Mouse (Mus musculus) ovary, postnatal 36 days (tissue): ENCODE measurements around the gene Tagln2.

Experiments
- DNase-seq: peaks from one replicate; pipeline ENCODE4 v3.0.0; 2022; ENCODE audit warnings: low spot score, mixed read lengths

The Tagln2 gene

DNA sequence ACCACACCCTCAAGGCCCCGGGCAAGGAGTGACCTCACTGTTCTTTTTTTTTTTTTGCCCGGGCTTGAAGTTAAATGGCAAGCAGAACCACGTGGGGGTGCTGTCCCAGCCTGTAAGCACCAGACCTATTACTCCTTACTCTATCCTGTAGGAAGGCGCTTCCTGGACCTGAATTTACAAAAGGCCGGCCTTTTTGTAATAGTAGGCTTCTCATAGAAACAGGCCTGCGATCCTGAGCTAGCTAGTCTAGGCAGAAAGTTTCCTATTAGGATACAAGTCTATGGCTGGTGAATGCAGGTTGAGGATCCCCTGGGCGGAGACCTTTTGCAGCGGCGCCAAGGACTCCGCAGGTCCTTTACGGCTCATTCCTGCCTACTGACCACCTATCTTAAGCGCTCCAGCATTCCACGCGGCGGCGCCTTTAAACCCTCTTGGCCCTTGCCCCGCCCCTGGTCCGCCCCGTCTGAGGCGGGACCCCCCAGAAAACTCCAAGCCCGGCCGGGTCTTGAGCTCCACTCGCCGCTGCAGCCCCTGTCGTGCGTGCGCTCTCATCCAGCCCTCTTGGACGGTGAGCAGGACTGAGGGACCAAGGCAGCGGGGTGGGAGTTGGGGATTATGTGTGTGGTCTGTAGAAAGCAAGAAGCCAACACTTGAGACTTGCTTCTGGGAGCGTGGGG lies at the start of gene Tagln2:
TSS of gene Tagln2 (plus strand) at position 283 of the 677 bp plus-strand sequence.
- peak; percentile 83 for DNase-seq

DNA sequence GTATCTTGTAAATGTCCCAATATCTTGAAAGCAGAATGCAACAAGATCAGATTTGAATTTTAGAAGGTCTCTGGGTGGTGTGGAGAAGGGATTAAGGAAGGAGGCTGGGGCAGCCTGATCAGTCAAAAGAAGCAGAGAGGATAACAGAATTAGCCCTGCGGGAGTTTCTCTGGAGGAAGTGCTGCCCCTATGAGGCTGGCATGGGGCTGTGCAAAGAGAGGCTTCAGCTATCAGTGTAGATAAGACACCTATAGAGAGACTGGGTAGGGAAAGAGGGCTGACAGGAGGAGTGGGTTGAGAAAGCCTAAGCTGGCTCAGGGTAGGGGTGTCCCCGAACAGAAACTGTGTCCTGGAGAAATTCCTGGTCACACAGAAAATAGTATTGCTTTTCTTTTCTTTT lies 49.6 kb upstream of the Tagln2 start:
- no peak for DNase-seq

DNA sequence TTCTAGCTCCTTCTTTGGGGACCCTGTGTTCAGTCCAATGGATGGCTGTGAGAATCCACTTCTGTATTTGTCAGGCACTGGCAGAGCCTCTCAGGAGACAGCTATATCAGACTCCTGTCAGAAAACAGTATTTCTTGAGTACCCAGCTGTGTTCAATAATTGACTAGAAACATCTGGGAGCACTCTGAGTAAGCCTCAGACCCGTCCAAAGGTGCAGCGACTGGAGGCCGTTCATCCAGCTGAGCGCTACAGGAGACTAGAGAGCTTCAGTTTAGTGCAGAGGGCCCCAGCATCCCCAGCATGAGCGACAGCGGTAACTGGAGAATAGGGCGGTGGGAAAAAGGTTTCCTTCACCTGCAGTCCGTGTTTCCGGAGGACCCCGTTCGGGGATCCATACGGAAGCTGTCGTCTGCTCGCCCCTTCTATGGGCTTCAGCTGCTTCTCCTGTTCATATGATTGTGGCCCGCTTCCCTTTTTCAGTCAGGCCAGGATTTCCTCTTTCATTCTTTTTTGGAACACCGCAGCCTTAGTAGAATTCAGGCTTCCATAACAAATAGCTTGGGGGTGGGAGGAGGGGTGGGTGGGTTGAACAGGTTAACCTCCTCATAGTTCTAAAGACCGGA lies 48.9 kb upstream of the Tagln2 start:
- no peak for DNase-seq

DNA sequence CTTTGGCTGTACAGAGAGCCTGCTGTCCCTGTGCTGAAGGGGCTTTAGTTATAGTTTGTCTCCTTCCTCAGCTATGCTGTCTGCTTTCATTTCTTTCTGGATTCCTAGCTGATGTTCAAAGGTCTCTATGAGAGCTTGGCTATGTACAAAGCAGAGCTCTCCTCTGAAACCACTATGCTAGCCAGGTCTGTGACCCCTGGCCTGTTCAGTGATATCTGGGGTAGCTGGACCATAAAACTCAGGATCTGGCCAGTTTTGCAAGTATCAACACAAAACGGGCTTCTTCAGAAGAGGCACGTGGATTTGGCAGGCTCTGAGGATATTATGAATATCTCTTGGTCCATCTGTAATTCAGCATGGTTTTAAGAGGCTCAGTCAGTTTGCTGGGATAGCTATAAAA lies 46.9 kb upstream of the Tagln2 start:
- DNase-seq = no peak

DNA sequence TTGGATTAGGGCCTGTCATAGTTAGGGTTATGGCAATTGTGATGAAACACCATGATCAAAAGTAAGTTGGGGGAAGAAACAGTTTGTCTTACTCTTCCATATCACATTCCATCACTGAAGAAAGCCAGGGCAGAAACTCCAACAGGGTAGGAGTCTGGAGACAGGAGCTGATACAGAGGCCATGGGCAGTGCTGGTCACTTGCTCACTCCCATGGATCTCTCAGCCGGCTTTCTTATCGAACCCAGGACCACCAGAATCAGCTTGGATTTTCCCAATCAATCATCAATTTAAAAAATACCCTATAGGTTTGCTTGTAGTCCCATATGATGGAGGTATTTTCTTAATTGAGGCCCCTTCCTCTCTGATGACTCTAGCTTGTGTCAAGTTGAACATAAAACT lies 46.0 kb upstream of the Tagln2 start:
- DNase-seq = no peak

DNA sequence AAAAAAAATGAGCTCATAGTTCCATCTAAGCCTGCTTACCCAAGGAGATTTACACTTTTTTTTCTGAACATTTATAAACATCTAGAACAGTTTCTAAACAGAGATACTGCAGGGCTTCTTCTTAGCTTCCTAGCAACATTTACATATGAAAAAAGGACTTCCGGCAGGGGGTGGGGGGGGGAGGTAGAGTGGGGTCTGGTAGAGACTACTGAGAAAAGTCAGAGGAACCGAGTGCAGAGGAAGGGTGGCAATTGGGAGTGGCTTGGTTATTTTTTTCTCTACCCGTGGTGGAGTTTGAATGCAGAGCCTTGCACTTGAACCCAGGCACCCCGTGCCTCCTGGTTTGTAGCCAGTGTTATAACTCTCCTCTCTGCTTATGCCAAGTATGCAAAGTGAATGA lies 44.4 kb upstream of the Tagln2 start:
- no peak for DNase-seq

DNA sequence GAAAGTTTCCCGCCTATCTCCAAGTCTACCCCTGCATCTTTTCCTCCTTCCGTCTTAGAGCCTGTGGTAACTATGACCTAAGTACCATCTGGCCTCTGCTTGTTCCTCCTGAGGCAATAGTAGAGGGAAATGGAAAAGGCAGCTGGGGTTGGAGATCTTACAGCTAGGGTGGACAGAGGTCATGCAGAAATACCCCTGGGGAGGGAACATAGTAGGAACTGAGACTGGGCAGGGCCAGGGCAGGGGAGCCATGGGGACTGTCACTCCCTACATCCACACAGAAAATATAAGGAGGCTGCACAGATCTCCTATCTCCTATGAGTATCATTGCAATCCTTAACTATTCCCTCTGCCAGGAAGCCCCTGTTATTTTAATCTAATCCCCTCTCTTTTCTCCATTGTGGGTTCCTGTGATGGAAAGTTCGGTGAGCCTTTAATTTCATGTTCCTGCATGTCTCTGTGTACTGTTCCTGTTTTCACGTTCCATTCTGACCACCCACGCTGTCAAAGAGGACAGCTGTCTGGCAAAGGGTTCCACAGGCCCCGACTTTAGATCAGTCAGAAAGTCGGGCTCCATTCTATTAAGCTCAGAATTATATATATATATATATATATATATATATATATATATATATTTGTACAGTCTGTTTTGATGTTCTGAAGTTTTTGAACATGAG lies 43.7 kb upstream of the Tagln2 start:
- DNase-seq = no peak

DNA sequence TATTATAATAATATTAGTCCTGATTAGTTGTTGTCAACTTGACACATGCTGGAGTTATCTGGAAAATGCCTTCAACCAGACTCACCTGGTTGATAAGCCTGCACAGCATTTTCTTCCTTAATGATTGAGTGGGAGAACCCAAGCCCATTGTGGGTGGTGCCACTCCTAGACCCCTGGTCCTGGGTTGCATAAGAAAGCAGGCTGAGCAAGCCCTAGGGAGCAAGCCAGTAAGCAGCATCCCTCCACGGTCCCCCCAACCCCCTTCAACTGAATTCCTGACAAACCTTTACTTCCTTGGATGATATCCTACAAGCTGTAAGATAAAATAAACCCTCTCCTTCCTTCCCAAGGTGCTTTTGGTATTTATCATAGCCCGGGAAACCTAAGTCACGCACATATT lies 42.7 kb upstream of the Tagln2 start:
- DNase-seq = no peak

DNA sequence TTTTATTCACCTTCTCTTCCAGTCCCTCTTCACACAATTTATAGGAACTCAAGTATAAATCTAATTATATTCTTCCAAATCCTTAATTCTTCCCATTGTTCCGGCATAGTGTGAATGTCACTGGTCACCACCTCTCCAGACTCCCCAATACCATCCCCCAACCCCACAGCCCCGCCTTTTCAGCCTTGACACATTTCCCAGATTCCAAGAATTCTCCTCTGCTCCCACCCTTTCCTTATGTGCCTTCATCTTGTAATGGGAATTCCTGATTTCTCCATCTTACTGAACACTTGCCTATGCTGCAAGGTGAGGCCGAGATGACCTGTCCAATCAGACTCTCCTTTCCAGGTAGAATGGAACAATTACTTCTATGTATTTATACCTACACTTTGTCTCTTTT lies 41.8 kb upstream of the Tagln2 start:
- DNase-seq = no peak

DNA sequence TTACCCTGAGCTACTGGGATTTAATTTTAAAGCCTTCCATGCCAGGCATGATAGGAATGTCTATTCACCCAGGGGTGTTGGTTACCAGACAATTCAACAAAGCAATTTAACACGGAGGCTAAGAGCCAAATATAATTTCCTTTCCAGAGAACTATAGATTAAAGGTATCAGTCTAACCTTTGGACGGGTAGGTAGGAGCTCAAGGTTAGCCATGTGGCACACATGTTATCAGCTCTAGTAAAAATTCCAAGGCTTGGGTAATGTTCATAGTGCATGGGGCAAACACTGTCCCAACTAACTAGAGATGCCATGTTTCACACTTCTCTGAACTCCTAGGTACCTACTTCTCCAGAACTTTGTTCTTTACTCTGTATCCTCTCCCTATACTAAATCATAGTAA lies 38.2 kb upstream of the Tagln2 start:
- no peak for DNase-seq

DNA sequence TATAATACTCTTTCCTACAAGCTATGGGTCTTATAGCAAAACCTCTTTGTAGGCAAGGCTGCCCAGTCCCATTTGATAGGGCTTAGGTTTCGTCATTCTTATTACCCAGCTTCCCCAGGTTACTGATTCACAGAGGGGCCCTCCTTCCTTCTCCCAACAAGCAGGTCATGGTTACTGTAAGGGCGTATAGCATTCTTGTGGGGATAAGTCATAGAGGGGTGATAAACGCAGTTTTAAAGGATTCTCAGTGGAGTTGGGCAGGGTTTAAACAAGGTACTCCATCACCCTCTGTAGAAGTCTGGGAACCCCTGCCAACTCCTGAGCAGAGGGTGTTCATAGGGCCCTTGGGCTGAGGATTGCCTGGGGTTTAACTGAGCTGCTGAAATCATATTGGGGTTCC lies 37.3 kb upstream of the Tagln2 start:
- DNase-seq = no peak

DNA sequence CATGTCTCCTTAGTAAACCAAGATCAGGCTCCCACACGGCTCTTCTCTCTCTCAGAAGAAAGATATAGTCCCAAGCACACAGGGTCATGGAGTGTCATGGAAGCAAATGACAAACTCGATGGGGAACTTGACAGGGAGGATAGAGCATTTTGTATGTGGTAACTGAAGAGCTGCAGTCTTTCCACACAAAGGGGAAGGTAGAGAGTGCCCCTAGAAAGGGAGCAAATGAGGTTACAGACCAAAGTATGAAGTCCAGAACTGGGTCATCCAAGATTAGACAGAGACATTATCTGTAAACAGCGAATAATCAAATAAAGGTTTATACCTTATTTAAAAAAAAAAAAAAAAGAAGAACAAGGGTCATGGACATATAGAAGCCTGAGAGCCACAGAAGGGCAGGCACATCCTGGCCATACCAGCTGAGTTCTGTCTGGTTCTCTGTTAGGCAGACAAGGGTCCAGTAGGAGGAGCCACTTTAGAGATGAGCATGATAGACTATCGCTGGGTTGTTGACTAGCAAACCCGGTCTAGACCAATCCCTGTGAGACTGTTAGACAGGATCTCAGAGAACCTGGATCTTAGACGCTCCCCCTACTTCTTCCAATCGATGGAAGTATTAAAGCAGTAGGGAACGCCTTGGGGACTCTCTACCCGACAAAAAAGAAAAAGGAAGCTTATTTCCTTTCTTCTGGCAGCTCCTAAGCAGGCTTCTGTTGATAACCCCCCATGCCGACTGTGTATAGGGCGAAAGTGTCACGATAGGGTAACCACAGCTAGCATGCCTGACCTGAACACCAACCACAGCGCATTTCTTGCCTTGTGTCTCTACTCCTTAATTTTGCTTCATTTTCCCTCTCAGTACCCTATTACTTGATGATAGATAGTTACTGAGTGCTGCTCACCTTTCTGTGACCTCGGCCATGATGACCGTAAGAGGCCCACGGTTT lies 36.2 kb upstream of the Tagln2 start:
- no peak for DNase-seq

DNA sequence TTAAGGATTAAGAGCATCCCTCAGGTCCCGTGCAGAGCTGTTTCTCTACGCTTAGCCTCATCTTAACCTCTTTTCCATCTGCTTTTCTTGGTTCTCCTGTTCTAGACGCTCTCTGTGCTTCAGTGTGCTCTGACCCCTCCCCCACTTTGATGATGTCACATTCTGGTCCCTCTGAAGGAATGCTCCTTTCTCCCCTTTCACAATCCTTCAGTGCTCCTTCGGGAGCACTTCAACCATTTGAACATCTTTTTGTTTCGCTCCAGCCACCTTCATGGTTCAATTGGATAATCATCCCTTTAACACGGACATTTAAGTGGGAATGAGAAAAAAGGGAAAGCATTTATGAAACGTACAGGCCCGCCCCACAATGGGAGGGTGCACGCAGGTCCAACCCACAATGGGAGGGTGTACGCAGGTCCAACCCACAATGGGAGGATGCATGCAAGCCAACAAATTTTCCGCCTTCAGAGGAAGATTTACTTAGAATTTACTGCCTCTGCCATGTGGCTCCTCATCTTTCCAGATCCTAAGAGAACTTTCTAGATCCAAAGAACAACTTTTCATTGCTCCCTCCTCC lies 31.5 kb upstream of the Tagln2 start:
- no peak for DNase-seq

DNA sequence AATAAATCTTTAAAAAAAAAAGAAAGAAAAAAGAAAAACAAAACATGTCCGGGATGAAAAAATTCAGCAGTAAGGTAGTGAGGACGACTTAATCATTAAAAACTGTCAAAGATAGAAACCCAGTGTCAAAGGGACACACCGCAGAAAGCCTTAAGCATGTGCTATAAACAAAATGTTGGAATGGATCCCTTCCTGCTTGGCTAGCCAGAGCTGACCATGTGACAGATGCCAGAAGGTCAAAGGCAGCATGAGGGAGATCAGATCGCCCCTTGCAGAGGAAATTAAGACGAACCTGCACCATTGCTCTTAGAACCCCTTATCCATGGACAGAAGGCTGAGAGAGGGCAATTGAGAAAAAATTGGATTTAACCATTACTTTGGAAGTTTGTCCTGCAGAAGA lies 30.5 kb upstream of the Tagln2 start:
- no peak for DNase-seq

DNA sequence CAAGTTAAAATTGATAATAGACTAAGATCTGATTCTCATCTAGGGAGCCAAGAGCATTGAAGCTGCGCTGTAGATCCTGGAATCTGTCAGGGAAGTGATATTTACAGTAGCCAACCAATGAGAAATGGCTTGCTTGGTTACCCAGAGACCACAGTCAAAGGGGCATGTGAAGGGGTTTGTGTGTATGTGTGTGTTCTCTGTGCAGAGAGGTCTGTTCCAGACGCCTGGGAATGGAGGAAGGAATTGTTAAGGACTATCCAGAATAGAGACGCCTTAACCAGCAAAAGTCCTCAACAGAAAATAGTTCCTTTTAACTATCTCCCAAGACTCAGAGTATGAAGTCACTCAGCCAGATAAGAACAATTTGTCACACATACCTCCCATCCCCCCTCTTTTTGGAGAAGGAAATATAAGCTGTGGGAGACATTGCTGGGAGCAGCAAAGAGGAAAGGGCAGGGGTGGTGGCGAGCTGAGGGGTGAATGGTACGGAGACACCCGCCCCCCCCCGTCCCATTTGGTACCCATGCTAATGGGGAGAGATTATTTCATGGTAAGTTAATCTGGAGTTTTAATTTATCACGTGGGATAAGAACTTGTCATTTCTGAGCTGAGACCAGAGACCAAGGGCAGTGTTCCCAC lies 29.9 kb upstream of the Tagln2 start:
- DNase-seq = no peak

DNA sequence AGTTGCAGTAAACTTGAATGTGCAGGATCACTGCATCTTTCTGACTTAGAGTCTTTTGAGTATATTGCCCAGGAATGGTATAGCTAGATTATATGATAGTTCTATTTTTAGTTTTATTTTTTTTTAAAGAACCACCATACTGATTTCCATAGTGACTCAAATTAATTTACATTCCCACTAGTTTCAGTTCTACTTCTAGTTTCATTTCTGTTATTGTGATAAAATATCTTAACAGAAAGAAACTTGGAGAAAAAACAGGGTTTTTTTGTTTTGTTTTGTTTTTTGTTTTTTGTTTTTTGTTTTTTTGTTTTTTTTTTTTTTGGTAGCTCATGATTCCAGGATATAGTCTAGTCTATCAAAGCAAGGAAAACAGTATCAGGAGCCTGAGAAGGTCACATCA lies 26.9 kb upstream of the Tagln2 start:
- DNase-seq = no peak

DNA sequence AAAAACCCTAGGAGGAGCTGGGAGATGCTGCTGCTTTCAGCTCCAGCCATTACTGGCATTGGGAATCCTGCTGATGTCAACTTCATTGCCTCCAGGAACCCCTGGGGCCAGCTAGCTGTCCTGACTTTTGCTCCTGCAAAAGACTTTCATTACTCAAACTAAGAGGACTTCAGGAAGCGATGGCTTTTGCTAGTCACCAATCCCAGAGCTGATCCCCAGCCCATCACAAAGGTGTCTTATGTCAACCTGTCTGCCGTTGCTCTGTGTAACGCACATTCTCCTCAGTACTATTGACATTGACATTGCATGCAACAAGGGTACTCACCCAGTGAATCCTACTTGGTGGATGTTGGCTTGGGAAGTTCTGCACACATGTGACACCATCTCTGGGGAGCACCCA lies 25.7 kb upstream of the Tagln2 start:
- no peak for DNase-seq

DNA sequence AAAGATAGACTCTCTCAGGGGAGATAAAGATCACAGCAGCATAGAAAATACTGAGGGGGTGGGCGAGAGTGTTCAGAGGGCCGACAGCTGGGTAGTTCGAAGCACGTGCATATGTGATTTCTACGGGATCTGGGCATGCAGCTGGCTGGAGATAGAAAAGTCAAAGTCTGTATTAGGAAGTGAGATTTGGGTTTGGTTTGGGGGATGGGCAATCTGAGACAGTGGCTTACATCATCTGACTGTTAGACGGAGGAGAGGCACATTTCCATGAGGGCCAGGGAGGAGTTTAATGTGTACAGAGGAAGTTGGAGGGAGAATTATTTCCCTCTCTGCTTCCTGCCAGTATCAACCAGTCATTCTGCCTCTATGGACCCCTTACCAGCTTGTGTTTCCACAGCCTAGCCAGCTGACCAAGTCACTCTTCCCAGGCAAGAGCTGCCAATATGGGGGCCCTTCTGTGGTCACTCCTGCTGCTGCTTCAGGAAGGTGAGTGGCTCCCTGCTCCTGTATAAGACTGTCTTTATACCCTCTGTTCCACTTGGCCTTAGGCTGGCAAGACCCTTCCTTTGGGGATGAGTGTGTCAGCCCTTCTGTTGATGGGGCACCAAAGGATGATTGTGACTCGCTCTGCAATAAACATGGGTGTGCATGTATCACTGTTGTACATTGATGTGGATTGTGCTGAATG lies 24.6 kb upstream of the Tagln2 start, which contains the start of gene Slamf9:
TSS of gene Slamf9 (plus strand) at position 305 of the 688 bp plus-strand sequence.
- DNase-seq = no peak

DNA sequence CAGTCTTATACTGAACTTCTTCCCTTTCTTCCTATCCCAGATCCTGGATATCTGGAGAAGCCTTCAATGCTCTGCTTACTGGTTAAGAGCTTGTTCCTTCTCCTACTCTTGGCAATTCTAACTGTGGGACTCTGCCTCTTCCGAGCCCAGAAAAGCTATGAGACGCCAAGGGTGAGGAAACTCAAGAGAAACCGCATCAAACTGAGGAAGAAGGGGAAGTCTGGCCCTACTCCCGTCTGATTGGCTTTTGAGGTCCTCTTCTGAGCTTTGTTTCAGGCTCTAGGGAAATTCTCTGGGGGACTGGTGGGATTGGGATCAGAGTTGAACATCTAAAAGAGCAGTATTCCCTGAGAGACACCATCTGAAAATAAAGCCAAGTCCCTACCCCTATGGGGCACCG lies 21.8 kb upstream of the Tagln2 start:
- DNase-seq = no peak

DNA sequence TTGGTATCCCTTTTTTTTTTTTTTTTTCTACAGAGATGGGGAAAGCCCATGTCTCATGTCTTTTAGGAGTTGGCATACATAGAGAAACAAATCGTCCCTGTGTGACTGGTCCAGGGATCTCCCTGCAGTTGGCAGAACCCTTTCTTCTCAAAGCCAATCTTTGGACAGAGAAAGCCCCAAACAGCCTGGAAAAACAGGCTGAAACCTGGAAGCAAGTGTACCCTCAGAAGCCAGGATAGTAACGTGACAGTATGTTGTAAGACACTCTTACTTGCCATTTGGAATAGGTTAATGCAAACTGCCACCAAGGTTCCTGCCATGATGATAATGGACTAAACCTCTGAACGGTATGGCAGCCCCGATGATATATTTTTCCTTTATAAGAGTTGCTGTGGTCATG lies 19.5 kb upstream of the Tagln2 start:
- DNase-seq = no peak

DNA sequence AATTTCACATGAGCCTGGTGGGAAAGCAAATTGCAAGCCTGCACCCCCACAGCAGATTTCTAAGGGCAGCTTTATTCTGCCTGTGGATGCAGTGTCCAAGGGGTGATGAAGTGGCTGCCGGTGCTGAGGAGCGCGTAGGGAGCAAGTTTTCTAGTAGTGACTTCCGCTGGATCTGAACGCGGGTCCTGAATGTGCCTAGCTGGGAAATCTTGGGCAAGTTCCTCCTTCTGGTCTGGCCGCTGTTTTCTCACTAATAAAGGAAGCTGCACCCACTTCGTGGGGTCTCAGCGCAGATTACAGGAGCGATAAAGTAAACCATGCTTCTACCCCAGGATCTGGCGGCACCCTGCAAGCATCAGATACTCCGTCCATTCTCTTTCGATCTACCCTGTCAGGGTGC lies 18.7 kb upstream of the Tagln2 start:
- DNase-seq = no peak
